Mouse (Mus musculus) heart, adult 9 months (tissue): ENCODE measurements around the gene Gpr146.

Experiments used
- DNase-seq, 2 experiments: peaks; one replicate each; pipeline ENCODE4 v3.0.0; 2022; ENCODE audit warnings: low spot score in 2 of 2

Gene Gpr146

DNA sequence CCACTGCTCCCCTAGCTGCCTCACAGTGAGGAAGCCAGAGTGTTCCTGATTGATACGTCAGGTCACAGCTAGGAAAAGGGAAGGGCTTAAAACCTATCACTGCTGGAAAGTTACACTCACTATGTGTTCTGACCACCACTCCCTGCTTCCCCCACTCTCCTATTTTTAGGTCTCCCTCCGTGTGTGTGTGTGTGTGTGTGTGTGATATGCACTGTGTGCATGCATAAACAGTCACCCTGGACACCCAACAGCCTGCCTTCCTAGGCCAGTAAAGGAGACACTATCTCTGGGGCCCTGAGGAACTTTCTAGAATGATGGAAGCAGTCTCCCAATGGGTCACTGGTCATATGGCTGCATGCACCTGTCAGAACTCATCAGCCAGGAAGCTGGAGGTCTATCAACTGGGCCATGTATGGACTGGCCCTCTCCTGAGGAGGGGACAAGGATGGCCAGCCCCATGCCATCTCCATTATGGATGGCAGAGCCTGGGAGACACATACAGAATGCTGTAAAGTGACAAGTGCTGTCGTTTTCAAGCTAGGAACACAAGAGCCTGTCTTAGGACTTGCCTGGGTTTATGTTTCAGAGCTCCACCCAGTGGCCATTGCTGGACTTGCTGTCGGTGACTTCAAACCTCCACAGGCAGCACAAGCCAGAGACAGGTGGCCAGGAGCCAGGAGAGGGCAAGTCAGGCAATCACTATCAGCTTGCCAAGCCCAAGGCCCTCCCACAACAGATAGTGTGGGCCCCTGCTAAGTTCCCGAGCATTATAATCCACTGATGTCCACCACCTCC, 20.7 kb downstream of the Gpr146 start:
- peak; percentile 88 to 97 for DNase-seq

- no peak for DNase-seq
Observed at GRCm38 (mm10) chr5:139398786-139399185, 21.3 kb downstream of the Gpr146 start.

GRCm38 (mm10) chr5:139399991-139400390, 22.5 kb downstream of the Gpr146 start:
- DNase-seq, result no peak

GRCm38 (mm10) chr5:139402106-139402505, 24.6 kb downstream of the Gpr146 start:
- no peak for DNase-seq

DNA sequence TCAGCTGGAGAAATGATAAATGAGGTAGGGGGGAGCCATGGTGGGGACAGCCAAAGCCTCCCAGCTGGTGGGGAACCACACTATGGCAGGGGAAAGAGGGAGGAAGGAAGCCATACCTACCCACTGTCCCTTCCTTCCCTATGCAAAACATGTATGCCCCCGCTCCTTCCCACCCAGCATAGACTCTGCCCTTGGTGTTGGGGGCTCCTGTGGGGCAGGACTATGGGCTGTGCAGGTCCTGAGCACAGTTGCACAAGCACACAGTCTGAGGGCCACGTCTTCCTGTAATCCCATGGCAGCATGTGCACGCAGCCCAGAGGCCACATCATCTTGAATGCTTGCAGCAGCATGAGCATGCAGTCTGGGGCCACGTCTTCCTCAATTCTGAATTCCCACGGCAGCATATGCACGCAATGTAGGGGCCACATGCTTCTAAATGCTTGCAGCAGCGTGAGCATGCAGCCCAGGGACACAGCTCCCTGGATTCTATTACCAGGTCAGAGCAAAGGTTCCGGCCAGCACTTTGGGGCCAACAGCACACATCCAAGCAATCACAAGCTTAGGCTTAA, 26.3 kb downstream of the Gpr146 start:
- DNase-seq, result no peak

DNA sequence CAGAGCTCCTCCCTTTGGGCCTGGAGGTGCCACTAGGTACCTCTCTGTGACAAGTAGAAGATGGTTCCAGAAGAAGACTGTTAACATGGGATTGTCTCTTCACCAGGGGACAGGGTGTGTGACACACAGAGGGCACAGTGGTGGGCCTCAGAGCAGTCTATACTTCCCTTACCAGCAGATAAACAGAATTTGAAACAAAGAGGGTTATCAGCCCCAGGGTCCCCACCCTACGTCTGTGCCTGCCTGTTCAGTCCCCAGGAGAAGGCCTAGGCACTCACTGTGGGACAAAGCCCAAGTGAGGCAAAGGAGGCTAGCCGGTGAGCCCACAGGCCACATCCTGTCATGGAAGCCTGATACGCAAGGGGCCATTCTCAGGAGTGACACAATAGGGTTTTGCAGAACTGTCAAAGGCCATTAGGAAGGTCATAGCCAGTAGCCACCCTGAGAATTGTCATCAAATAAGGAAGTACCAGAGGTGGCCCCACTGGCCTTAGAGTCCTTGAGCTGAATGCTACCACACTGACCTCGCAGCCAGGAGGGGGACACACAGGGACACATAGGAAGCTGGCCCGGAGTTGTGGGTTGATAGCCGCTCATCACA, 27.4 kb downstream of the Gpr146 start, which contains the start of gene C130050O18Rik:
C130050O18Rik (plus strand) TSS at position 480 of the 601 bp plus-strand sequence.
- DNase-seq, result peak in 1 of 2 experiments; percentile 61

DNA sequence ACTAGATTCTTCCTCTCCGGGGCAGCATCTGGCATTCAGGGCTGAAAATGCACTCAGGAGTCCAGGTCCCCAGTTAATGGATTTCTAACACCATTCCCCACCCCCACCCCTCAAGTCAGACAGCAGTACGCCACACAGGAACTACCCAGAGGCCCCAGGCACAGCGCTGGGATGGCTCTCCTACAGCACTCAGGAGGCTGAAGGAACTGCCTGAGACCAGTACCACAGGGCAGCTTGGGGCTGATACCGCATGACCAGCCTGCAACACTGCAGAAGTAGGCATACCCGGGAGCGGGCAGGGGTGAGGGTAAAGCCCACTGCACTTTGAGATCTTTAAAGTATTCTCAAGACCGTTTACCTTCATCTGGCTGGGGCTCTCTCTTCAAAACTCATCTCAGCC, 28.0 kb downstream of the Gpr146 start:
- no peak for DNase-seq

GRCm38 (mm10) chr5:139405953-139406352, 28.5 kb downstream of the Gpr146 start:
- peak; percentile 57 to 69 for DNase-seq

DNA sequence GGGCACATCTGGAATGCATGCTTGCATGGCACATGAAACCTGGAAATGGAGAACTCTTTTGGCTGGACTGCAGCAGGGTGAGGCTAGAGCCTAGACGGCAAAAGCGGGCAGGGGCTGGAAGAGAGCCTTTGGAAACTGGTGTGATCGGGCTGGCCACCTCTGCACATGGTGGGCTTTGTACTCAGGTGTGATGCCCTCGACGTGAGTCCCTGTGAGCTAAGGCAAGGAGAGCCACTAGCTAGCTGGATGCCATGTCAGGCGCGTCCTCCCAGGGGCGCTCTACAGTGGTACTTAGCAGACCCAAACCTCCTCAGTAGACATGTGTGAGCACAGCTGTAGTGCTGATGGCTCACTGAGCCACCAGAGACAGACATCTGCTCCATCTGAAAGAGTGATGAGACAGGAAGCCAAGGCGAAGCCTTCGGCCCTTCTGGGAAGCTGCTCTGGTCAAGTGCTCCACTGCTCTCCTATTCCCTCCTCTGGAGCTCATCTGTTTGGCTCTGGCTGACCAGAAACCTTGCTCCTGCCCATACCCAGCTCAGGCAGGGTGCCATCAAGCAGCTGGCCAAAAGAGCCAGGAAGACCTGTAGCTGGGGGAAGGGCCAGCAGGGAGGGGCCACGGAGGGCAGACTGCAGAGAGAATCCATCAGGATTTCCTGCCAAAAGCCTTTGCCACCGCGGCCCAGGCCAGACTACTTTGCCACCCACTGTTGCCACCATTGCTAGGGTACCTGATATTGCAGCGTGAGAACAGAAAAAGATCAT, 29.8 kb downstream of the Gpr146 start:
- DNase-seq, result no peak

DNA sequence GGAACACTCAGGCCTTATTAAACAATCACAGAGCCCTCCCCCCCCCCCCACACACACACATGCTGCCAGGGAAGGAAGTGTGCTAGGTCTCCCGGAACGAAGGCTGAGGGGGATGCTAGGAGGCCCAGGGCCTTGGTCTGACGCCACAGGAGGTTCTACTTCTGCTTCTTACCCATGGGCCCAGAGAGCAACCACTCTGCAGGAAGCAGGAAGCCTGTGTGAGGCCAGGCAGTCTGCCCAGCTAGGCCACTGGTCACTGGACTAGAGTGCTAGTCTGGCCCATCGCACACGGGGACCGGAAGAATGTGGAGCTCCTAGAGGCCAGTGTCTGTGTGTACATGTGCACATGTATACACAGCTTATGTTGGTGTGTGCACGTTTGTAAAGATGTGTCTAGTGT, 31.0 kb downstream of the Gpr146 start:
- peak in 1 of 2 experiments; percentile 72 for DNase-seq

GRCm38 (mm10) chr5:139409412-139409811, 31.9 kb downstream of the Gpr146 start:
- peak; percentile 89 for DNase-seq

DNA sequence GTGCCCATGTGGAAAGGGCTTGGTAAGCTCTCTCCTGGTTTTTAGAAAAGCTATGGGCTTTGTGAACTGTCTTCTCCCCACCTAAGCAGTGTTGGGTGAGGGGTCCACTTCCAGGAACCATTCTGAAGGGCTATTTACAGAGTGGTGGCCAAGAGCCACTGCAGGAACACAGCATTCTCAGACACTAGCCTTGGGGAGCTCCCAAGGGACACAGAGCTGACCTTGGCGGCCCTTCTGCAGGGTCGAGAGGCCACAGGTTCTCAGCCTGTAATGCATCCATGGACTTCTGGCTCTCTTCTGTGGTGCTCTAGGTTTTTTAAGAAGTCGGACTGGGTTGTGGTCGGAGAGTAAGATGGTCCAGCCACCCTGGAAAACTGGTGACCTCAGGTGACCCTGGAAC, 32.6 kb downstream of the Gpr146 start:
- DNase-seq, result no peak

DNA sequence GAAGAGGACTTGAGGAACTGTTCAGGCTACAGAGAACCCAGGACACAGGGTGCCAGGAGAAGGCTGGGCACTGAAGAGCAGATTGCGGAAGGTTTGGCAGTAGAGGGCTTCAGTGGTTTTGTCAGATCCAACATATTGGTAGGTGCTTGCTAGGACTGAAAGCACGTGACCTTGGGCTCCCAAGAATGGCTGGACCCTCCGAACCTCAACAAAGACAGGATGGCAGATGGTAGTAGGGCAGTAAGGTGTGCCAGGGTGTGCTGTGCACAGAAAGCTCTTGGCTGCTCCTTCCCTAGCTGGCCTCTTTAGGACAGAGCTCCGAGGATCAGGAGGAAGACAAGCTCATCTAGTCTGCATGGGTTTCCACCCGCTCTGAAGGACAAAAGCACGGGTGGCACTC, 33.6 kb downstream of the Gpr146 start:
- no peak for DNase-seq

DNA sequence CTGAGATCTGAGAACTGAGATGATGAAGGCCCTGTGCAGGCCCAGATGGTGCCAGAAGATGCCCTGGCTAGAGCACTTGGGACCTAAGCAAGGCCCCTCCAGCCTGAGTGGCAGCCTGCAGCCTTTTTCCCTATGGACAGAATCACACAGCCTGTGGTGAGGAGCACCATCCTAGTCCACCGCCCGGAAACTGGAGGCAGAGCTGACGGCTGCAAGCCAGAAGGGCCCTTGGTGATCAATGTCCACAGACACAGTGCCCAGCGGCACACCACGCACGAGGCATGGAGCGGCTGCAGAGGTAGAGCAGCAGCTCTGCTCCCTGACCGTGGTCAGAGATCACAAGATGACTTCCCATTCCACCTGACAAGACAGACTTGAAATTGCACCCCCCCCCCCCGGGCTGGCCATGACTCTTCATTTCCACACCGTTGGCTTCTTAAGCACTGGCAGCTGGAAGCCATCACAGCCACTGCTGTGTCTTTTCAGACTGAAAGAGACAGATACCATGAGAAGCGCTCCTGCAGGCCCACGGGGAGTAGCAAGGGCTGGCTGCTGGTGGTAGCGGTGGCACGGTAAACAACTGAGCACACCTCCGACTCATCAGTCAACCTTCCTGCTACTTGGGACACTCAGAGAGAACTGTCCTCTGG, 34.3 kb downstream of the Gpr146 start:
- no peak for DNase-seq

DNA sequence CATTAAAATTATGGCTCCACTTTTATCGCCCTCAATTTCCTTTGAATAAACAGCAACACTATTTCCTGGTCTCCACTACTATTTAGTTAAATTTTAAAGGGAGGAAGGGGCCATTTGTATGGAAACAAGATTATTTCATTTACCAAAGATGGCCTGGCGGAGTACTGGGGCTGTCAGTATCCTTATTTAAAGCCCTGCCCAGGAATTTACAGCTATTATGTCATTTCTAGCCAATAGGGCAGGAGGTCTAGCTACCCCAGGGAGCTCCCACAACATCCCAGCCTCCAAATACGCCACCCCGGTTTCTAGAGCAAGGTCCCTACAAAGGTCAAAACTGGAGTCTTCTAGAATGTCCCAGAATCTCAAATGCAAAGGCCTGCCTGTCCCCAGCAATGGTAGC, 36.0 kb downstream of the Gpr146 start:
- no peak for DNase-seq

DNA sequence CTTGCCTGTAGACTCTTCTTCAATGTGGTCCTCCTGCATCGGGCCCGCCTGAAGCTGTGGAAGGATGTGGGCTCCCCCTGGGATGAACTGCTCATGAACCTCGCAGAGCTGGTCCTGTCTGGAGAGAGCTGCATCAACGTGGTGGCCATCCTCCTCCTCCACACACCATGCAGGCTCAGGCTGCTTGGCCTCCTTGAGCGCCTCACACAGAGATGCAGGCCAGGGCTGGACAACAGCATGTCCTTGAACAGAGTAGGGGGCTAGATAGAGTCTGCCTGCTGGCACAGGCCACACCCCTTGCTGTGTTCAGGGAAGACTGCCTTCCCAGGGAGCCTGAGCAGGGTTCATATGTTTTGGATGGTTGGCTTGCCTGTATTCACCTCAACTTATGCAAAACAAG, 37.5 kb downstream of the Gpr146 start:
- DNase-seq, result no peak

- DNase-seq, result no peak
Observed at GRCm38 (mm10) chr5:139416942-139417341, 39.4 kb downstream of the Gpr146 start.

GRCm38 (mm10) chr5:139417480-139417879, 40.0 kb downstream of the Gpr146 start:
- no peak for DNase-seq

GRCm38 (mm10) chr5:139418110-139418509, 40.6 kb downstream of the Gpr146 start:
- DNase-seq, result no peak

DNA sequence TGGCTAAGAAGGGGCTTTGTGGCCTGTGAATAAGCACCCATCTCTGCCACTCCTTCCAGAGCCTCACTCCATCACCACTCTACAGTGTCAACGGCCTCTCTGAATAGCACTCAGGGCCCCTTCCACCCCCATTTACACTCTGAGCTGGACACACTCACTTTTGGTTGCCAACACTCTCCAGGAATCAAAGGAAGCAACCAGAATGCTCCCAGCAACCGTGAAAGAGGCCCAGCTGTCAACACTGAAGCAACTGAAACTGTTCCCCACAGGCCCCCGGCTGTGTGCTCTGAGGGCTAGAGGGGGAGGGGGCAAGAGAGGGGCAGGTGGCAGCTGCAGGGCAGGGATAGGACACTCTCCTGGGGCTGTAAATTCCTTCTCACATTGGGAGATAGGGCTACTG, 41.1 kb downstream of the Gpr146 start:
- no peak for DNase-seq

- DNase-seq, result no peak
Observed at GRCm38 (mm10) chr5:139423026-139423865, 45.7 kb downstream of the Gpr146 start, which contains the start of gene Gper1. Gene Gper1, plus strand, starts transcription at chr5:139423151.
